Mouse (Mus musculus) adrenal gland, postnatal 10 days (tissue): ENCODE results near the gene Wdr77. TPM values are rescaled to one million over a fixed set of nuclear protein-coding genes. Genes with fewer than 3 reads are reported as not detected.
"Not testable (repeated sequence)": the region's sequence is repeated elsewhere in the genome, so short reads cannot be mapped to it uniquely, and the experiment has no call there.

Source experiments
- DNase-seq: peaks from one replicate; pipeline ENCODE4 v3.0.0; 2021; ENCODE audit warnings: mixed read lengths
- total RNA-seq, 2 experiments: library from RNA; stranded (reverse); gene quantifications; 2 replicates each; pipeline ENCODE4 v1.2.3; 2021

Gene Wdr77
- total RNA-seq, 2 experiments from 2014 or later = 59.0 to 60.8 TPM

DNA sequence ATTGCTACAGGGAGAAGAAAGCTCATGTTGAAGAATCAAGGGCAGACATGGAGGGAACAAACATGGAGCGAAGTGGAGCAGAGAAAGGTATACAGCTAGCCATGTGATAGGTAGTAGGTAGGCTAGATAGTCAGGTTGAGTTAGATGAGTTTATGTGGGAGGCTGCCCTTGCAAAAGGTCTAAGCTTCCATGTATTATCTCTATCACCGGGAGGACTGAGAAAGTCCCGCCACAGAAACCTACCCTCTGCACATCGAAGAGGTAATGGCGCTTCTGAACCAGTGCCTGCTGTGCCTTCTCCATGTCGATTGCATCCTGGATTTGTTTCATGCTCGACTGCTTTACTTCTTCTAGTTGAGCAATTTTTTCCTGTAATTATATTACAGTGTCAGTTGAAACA is 7.8 kb upstream of the Wdr77 start:
- DNase-seq = no peak

DNA sequence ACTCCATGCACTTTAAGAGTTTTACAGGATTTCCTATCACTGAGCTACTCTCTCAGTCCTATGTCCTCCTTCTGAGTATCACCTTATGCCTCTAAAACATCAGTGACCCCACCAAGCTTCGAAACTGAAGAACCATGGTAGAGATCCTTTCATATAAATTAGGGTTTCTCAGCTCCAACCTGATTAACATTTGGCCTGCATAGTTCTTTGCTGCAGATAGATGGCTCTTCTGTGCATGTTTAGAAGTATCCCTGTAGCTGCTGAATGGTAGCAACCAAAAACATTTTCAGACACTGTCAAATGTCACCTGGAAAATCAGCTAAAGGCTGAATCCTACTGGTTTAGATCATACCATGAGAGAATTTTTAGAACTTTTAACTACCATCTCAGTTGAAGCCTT is 1.9 kb upstream of the Wdr77 start:
- DNase-seq = no peak

DNA sequence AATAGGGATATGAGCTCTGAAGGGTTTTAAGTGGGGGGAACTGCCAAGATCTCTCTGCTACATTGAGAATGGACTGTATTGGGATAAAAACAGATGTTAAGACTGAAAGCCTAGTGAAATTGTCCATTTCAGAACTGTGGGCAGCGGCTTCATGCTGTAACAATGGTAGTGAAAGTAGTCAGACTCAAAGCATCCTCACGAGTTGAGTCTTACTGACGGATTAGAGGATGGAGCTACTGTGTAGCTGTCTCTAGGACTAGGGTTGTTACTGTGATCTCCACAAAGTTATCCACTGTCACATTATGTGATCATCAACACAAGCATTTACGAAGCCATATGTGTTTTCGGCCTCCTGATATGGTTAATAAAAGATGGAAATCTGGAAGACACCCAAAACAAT is 965 bp upstream of the Wdr77 start:
- DNase-seq = no peak

DNA sequence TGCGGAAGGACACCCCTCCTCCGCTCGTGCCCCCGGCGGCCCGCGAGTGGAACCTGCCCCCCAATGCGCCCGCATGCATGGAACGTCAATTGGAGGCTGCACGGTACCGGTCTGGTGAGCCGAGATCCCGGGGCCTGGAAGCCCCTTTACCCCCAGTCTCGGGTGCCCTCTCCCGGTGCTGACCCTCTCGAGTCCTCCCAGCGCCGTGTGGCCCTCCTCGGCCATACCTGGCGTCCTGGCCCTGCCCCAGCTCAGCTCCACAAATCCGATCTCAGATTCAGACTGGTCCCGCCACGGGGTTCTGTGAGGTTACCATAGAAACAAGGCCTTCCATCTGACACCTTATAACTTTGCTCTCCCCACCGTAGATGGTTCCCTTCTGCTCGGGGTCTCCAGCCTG is 416 bp downstream of the Wdr77 start:
- no peak for DNase-seq

DNA sequence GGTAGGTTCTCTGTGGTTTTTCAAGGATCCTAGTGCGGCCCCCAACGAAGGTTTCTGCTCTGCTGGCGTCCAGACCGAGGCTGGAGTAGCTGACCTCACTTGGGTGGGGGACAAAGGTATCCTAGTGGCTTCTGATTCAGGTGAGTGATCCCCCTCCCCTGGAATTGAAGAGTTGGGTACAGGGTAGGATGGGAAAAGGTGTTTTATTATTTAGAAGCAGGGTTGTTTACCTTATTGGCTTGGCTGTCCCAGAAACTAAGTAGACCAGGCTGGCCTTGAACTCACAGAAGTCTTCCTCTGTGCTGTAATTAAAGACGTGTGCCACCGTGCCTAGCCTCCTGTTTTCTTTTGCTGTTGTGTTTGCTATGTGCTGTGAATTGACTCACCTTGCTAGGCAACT is 830 bp downstream of the Wdr77 start, which contains the start of gene Atp5f1:
Gene Atp5f1 (minus strand): TSS at position 101 of the 400 bp plus-strand sequence.
- DNase-seq = no peak

DNA sequence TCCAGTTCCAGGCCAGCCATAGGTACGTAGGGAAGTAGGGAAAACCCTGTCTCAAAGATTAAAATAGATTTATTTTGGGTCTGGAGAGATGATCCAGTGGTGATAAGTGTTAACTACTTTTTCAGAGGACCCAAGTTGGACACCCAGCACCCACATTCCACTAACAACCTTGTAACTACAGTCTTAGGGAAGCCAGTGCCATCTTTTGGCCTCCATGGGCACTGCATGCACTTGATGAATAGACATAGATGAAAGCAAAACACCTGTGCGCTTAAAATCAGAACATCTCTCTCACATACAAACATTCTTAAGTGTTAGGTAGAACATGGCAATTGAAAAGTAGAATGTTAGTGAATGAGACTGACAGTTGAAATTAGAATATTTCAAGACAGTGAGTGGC is 1.5 kb downstream of the Wdr77 start:
- DNase-seq = no peak

DNA sequence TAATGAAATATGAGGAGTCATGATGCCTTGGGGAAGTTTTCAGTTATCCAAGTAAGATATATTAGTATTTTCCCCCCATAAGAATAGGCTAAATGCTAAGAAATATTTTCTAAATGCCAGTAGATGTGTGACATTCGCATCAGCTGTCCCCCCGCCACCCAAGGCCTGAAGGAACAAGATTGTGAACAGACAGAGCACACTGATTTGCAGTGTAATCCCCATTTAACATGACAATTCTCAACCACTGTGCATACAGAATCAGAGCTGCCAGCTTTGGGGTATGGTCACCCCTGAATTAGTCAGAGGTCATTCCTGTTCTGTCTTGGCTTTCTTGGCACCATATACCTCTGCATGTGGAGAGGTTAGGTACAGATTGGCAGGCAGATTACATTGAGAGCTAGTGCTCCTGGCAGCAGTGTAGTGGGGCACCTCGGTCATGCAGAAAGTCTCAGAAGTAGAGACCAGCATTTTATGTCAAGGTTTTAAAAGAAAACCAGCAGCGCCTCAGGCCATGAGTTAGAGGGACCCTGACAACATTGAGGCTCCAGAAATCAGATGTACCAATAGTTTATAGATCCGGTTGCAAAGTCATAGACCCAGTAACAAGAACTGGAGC is 12.8 kb downstream of the Wdr77 start:
- DNase-seq = no peak

DNA sequence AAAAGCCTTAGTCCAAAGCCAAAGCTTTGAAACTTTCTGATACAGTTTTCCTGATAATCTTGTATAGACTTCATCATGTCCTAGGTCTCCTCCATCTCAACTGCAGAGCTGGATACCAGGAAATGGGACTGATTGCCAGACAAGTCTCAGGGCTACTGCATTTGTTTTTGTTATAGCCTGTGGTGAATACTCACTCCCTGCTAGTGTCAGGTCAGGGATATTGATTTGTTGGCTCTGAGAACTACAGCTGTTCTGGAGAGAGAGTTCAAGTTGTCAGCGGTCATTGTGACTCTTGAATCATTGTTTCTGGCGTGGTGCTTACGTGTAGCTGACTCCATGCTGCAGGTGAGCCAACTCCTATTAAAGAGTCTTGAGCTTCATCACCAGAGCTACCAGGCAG is 14.2 kb downstream of the Wdr77 start, which contains the start of gene Ovgp1:
Gene Ovgp1 (plus strand): TSS at position 301 of the 400 bp plus-strand sequence.
- DNase-seq = no peak

DNA sequence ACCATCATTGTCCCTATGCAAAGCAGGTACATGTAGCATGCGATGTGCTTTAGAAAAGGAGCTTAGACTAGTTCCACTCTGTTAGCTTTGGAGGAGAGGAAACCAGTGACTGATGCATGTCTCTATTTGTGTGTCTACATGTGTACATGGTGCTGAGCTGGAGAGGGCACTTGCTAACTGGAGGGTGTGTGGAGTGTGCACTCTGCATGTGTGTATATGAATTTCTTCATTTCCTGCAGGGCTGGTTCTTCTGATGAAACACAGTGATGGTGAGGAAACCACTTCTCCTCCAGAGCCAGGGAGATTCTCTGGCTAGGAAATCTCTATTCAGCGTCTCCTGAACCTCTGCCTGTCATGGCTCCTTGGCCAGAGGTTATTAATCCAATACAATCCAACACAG is 15.0 kb downstream of the Wdr77 start:
- DNase-seq = no peak

DNA sequence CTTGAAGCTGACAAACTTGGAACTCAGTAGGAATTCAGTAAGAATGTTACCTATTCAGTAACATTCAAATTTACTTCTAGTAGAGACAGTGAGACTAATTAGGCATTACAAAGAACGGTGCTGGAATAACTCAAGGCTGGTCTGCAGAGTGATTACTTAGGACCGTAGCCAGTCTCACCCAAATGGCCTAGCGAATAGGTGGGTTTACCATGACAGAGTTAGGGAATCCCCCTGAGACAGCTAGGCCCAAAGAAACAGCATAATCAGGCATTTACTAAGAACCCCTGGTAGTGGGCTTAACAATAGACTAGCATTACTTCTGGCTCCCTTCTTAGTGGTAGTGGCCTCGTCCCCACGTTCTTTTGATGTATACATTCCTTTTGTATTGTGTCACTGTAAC is 30.4 kb downstream of the Wdr77 start:
- not testable (repeated sequence) for DNase-seq

DNA sequence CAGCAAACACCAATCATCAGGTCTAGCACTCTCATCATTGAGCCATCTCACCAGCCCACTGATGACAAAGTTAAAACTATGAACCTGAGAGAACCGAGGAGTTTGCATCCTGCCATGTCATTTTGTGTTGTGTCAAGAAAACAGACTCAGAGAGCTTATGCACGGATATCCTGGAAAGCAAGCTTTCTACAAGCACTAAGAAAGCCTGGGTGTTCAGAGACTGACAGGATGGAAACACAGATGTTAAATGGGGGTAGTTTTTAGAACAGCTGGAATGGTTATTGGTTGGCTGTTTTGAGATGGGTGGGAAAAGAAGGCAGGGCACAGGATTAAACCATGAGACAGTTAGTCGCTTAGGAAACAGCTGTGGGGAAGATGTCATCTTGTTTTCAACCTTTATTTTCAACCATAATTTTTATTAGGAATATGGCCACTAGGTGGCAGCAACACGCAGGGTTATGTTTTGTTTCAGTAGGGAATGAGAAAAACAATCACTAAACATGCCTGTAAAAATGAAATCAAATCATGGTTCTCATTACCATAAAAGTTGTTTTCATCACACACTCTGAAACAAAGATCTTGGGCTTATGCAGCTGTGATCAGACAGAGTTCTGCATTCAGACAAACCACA is 32.6 kb downstream of the Wdr77 start:
- DNase-seq = peak; percentile 69

DNA sequence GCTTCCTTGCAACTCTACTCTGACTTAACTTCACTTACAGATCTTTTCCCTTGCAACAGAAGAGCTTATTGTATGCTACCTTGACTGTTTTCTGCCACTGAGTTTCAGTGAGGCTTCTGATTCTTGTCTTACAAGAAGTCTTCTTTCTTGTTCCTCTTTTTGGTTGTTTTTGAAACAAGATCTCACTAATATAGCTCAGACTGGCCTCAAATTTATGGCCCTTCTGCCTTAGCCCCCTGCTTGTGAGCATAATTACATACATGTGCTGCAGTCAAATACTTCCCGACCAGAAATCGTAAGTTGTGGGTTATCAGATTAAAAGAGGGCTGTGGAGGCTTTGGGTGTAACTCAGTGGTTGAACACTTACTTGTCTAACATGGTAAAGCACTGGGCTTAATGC is 35.6 kb downstream of the Wdr77 start:
- DNase-seq = no peak

DNA sequence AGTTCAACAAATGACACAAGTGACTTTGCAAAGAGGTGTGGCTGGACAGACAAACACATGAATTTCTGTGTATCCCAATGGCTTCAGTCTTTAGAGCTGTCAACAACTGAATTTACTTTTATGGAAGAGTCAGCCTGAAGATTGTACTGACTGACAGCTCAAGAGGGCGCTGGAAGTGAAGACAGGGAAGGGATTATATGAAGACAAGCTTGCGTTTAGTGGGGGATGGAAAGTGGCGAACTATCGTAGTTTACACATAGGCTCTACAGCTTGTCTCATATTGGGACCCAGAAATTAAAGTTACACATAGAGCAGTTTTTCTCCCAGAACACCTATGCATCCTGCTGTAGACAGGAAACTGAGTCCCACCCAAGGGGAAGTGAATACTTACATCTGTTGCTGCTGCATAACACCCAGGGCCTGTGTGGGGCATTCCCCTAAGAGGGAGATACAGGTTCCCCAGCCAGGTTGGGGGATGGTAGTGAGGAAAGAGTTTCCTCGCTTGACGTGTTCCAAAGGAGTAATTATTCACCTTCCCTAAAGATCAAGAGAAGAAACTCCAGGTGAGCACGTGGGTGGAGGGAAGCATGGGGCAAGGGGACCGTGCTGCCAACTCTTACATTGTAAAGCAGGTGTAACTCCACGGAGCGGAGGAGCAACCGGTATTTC is 41.7 kb downstream of the Wdr77 start:
- DNase-seq = no peak

DNA sequence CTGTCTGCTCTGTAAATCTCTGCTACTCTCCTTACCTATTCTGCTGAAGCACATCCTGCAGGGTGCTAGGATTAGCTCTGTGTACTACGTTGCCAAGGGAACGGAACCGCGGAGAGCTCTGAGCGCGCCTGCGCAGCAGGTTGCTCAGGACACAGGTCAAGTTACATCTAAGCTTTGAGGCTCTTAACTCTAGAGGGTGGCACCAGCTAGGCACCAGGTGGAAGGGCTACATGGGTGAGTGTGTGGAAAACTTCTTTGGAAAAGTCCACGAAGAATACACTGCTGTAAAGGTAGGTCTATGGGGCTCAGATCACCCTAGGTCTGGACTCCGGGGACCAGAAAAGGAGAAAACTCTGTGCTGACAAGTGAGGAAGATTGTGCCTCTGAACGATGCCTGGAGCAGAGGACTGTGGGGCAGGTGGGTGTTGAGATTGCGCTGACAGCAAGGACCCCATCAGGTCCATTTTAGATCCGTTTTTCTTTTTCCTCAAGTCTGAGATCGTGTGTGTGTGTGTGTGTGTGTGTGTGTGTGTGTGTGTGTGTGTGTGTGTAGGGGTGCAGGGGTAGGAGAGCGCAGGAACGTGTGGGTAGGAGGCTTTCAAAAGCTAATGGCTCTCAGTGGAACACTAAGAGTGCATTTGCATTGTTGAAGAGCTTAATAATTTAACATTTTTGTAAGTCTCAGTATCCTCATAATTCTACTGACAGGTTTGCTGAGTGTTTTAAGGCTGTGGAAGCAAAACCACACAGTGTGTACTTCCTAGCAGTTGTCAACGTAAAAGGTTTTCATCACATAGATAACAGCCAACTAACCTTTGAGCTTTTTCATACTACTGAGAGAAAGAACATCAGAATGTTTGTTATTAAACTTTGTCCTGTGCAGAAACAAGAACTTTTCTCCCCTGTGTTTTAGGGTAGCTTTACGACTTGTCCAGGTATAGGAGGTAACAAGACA is 42.5 kb downstream of the Wdr77 start:
- DNase-seq = peak; percentile 5

DNA sequence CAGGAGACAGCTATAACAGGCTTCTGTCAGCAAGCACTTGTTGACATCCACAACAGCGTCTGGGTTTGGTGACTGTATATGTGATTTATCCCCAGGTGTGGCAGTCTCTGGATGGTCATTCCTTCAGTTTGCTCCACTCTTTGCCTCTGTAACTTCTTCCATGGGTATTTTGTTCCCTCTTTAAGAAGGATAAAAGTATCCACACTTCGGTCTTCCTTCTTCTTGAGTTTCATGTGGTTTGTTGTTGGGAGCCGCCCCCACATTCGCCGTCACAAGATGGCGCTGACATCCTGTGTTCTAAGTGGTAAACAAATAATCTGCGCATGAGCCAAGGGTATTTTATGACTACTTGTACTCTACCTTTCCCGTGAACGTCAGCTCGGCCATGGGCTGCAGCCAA is 44.2 kb downstream of the Wdr77 start:
- not testable (repeated sequence) for DNase-seq

DNA sequence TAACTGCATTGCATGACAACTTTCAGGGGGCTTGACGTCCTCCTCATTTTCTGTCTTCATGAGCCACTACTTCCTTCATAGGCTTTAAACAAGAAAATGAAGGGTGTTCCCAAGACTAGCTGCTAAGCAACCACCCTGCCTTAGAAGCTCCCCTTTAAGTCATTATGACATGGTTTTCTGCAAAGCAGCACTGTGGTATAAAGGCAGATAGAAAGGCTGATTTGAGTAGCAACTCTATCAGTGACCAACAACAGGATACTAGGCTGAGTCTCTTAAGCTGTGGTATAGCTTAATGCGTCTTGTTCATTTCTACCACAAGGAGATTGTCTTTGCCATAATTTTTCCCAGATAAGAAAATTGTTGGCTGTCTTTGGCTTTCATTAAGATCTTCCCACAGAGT is 55.4 kb downstream of the Wdr77 start, which contains the start of gene Pifo:
Gene Pifo (minus strand): TSS at position 101 of the 400 bp plus-strand sequence.
- no peak for DNase-seq

Other genes with a start within 250 kb of the Wdr77 start
- gene Rap1a, start 158.0 kb upstream of the Wdr77 start, total RNA-seq = 100 to 1,000 TPM; 167 to 181 TPM
- under 1 TPM in 1 of 2 experiments, not detected in 1; 0.54 TPM for gene Adora3, start 88.5 kb upstream of the Wdr77 start, total RNA-seq
- gene Tmigd3, start 88.5 kb upstream of the Wdr77 start, total RNA-seq = under 1 TPM in 1 of 2 experiments, not detected in 1; 0.33 TPM
- gene I830077J02Rik, start 26.7 kb upstream of the Wdr77 start, total RNA-seq = 1 to 10 TPM; 1.6 TPM
- gene Atp5f1, start 730 bp downstream of the Wdr77 start, total RNA-seq = 100 to 1,000 TPM; 533 to 569 TPM
- gene Ovgp1, start 14.3 kb downstream of the Wdr77 start, total RNA-seq = 1 to 10 TPM in 1 of 2 experiments, under 1 TPM in 1; 0.75 to 2.8 TPM
- gene Pifo, start 55.3 kb downstream of the Wdr77 start, total RNA-seq = not detected
- not detected for gene Chil5, start 73.4 kb downstream of the Wdr77 start, total RNA-seq
- not detected for gene Chia1, start 153.9 kb downstream of the Wdr77 start, total RNA-seq
- 1 to 10 TPM; 6.3 to 6.5 TPM for gene Chil3, start 208.2 kb downstream of the Wdr77 start, total RNA-seq